Mouse (Mus musculus) heart, adult 2 months (tissue): ENCODE measurements around the gene Lmo7. TPM values are rescaled to one million over a fixed set of nuclear protein-coding genes. Genes with fewer than 3 reads are reported as not detected.

Source experiments
- DNase-seq, 2 experiments: peaks; one replicate each; pipeline ENCODE4 v3.0.0; 2021
- H3K27ac ChIP-seq: fragments of 200-600 bp; 2 replicates; pipeline ENCODE4 v1.8.1; 2022
- H3K27me3 ChIP-seq: fragments of 200-500 bp; 2 replicates; pipeline ENCODE4 v1.6.1; 2012; ENCODE audit warnings: mild to moderate bottlenecking, low read length, inconsistent platforms, mixed read lengths; ENCODE audit not compliant: control insufficient read depth, insufficient read depth
- H3K36me3 ChIP-seq: fragments of 200-500 bp; 2 replicates; pipeline ENCODE4 v1.6.1; 2012; ENCODE audit warnings: low read length, inconsistent platforms; ENCODE audit not compliant: control insufficient read depth, insufficient read depth
- H3K4me1 ChIP-seq: fragments of 200-500 bp; 2 replicates; pipeline ENCODE4 v1.6.1; 2011; ENCODE audit warnings: low read length; ENCODE audit not compliant: control insufficient read depth, insufficient read depth
- H3K4me3 ChIP-seq: fragments of 200-600 bp; 2 replicates; pipeline ENCODE4 v1.8.1; 2022
- H3K79me2 ChIP-seq: fragments of 200-500 bp; replicated peaks from 2 replicates; pipeline ENCODE4 v1.6.1; 2012; ENCODE audit warnings: mild to moderate bottlenecking, inconsistent platforms, low read length, moderate library complexity, mixed read lengths; ENCODE audit not compliant: control insufficient read depth, insufficient read depth
- H3K9ac ChIP-seq: fragments of 200-500 bp; 2 replicates; pipeline ENCODE4 v1.6.1; 2012; ENCODE audit warnings: low read depth, mild to moderate bottlenecking, control low read depth, inconsistent platforms, low read length, mixed read lengths
- CTCF ChIP-seq: fragments of 200-600 bp; IDR thresholded peaks from 2 replicates; pipeline ENCODE4 v1.8.1; 2022; ENCODE audit warnings: antibody characterized with exemption, mild to moderate bottlenecking, moderate library complexity
- EP300 ChIP-seq: fragments of 200-500 bp; IDR thresholded peaks from 2 replicates; pipeline ENCODE4 v1.6.1; 2011; ENCODE audit warnings: low read depth, low read length, control low read depth; ENCODE audit not compliant: insufficient read depth
- POLR2A ChIP-seq: fragments of 200-500 bp; IDR thresholded peaks from 2 replicates; pipeline ENCODE4 v1.6.1; 2011; ENCODE audit warnings: mild to moderate bottlenecking, low read depth, low read length, control low read depth; ENCODE audit not compliant: insufficient read depth
- WGBS: fragments of 180-500 bp; shearing (Covaris S2); methylation state at CpG from one replicate; pipeline ENCODE4 v1.1.7; 2018; 5-methylcytosine and 5-hydroxymethylcytosine counted together
- intact Hi-C: fragments of 180-260 bp; cut with DNase I; formaldehyde crosslinking; loops from one replicate; pipeline ENCODE4 v1.15.1; 2025
- polyA plus RNA-seq: library from polyadenylated mRNA; depleted of rRNA; stranded (reverse); fragments of >200 nt; gene quantifications from 2 replicates; pipeline ENCODE4 v1.2.3, GENCODE M21; 2012
- total RNA-seq, 2 experiments: library from RNA; stranded (reverse); gene quantifications; 2 replicates each; pipeline ENCODE4 v1.2.3; 2021

Gene Lmo7
- total and polyA plus RNA-seq, 3 experiments = 165 to 412 (median 336) TPM

DNA sequence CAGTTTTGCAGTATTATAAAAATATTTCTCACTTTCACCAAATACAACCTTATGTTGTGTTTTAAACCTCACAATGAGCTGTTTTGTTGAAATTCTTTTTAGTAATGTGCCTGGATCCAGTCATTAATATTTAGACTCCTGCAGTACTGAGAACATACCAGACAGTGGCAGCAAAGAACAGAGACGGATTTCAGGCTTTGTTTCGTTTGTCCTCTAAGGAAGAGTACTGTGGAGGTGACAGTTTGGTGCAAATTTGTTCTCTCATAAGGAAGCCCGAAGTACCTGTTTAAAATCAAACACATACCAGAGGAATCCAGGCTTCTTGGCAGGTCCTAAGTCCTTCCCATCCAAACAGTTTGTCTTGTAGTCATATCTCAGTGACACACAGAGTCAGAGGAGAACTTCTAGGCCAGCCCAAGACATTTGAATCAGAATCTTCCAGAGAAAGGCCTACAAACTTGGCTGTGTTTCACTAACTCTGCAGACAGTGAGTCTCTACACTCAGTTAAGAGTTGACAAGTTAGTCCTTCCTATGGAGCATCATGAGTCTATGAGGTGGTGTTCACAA lies 52.3 kb downstream of the Lmo7 start:
- Histone ChIP-seq H3K27ac (no peak overlapping the region; the same call in 1 of the 2 replicates), H3K27me3 (no peaks in the 10 kb centered on the region), H3K4me1 (peaks cover 5% of the 10 kb centered on the region; the same call in 1 of the 2 replicates), H3K79me2 (no peaks in the 10 kb centered on the region; the same call in 1 of the 2 replicates), H3K9ac (peak overlapping the region; percentile 24; the same call in 1 of the 2 replicates), H3K36me3 (no peaks in the 10 kb centered on the region), H3K4me3 (no peak overlapping the region)
- TF ChIP-seq EP300 = peak; percentile 30; the same call in 1 of the 2 replicates
- peak; percentile 95 for TF ChIP-seq CTCF
- no peak for TF ChIP-seq POLR2A
- DNase-seq = peak in 1 of 2 experiments; percentile 6
- intact Hi-C loops = loop anchor here (2.0 to 10.0 kb wide), 5 partner anchors 53 to 730 kb away; no protein-coding TSS in a partner anchor
- 6% methylated on average over 3 of the region's 3 CpGs for WGBS

DNA sequence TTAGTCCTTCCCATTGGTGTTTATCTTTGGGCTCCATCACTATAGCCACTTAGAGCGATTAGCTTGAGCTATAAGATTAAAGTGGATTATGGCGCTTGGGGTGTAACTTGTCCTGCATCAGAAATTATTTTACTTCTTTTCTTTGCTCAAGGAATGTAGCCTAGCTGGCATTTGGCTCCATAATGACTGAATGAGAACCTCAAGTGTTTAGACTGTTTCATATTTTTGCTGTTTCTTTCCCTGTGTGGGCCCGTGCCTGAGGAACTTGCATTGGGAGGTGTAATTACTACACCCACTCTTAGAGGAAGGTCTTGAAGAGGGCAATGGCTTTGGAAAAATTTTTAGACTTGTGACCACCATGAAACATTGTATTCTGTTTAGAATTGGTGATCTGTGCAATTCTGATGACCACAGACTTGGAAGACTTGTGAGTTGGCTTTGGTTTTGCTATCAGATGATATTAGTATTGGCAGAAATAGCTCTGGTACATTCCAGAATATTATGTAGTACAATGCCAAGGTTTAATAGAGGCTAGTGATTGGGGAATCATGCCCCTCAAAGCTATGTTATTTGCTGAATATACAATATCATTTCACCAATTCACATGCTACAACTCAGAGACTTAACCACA lies 54.7 kb downstream of the Lmo7 start:
- no peak overlapping the region for H3K9ac ChIP-seq
- H3K27ac ChIP-seq = no peak overlapping the region
- H3K36me3 ChIP-seq = no peaks in the 10 kb centered on the region
- no peak overlapping the region for H3K4me3 ChIP-seq
- H3K27me3 ChIP-seq = no peaks in the 10 kb centered on the region
- no peak for DNase-seq
- TF ChIP-seq POLR2A (no peak), EP300 (no peak), CTCF (no peak)
- peaks cover 5% of the 10 kb centered on the region; the same call in 1 of the 2 replicates for H3K4me1 ChIP-seq
- 92% methylated on average over 3 of the region's 3 CpGs for WGBS
- intact Hi-C loops = loop anchor here (5.0 to 10.0 kb wide), 4 partner anchors 50 to 728 kb away; no protein-coding TSS in a partner anchor
- H3K79me2 ChIP-seq = no peaks in the 10 kb centered on the region; the same call in 1 of the 2 replicates

DNA sequence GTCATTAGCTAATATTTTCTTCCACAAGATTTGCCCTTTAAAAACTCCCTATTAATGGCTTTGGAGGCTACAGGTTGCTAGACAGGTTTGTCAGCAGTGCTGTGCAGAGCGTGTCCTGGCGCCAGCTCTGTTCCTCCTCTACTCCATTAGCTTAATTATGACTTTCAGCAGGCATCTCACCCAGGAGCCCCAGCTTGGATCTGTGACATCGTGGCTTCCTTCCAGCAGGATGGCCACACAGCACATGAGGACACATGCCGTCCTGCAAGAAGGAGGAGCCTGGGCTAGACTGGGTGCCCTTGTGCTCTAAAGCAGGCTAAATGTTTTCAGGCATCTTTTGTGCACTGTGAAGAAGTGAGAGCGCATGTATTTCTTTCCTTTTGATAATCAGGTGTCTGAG lies 58.1 kb downstream of the Lmo7 start:
- peak; percentile 49 to 69 for DNase-seq
- no peaks in the 10 kb centered on the region for H3K79me2 ChIP-seq
- H3K27me3 ChIP-seq = no peaks in the 10 kb centered on the region
- no peak overlapping the region for H3K9ac ChIP-seq
- H3K27ac ChIP-seq = no peak overlapping the region
- H3K4me1 ChIP-seq = 0 out of 2 replicates have a peak, but pooled peaks cover 1% of the 10 kb centered on the region
- intact Hi-C loops = loop anchor here (10.0 kb wide), 1 partner anchor 47 kb away; no protein-coding TSS in a partner anchor
- 36% methylated on average over 5 of the region's 5 CpGs for WGBS
- no peak overlapping the region for H3K4me3 ChIP-seq
- H3K36me3 ChIP-seq = no peaks in the 10 kb centered on the region
- TF ChIP-seq POLR2A (no peak), EP300 (0 out of 2 replicates have a peak, but pooled peaks have one; percentile 14)

DNA sequence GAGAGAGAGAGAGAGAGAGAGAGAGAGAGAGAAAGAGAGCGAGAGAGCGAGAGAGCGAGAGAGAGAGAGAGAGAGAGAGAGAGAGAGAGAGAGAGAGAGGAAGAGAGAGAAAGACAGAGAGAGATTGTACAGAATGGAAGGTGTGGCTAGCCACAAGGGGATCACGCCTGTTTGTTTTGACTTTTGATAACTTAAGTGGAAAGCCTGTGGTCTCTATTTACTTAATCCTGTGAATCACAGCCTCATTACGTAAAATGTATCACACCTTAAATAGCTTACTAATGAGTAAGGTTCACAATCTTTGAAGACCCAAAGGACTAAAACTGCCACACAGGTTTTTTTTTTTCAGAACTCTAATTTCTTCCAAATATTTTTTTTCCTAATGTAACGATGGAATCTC lies 58.7 kb downstream of the Lmo7 start:
- intact Hi-C loops = loop anchor here (10.0 kb wide), 1 partner anchor 46 kb away; no protein-coding TSS in a partner anchor
- H3K4me3 ChIP-seq = no peak overlapping the region

DNA sequence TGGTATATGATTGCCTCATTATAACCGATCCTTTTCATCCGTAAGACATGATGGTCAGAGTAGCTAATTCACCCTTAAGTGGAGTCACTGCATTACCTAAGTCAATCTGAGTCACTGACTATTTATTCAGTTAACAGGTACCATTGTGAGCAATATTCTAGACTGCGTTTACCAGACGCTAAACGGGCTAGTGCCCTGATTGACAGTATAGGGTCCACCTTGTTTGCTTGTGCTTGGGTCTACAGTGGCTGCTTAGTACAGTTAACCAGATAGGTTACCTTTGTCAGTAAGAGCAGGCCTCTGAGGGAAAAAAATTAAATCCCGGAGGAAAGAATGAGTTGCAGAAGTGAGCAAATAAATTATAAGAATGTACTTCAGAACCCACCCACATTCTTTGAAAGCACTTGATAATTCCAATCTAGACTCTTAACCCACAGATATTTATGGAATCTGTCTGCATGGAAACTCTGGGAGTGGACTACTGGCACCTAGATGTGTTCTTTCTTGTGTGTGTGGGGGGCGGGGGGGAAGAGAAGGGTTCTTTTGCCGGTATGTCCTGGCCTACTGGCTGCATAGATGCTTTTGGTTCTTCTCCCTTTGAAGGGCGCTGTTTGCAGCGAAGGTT lies 64.9 kb downstream of the Lmo7 start:
- no peaks in the 10 kb centered on the region for H3K27me3 ChIP-seq
- H3K36me3 ChIP-seq = no peaks in the 10 kb centered on the region; the same call in 1 of the 2 replicates
- H3K4me1 ChIP-seq = peaks cover 1% of the 10 kb centered on the region; the same call in 1 of the 2 replicates
- H3K27ac ChIP-seq = no peak overlapping the region
- no peak for DNase-seq
- WGBS = 79% methylated on average over 10 of the region's 10 CpGs
- TF ChIP-seq POLR2A (no peak), EP300 (no peak), CTCF (no peak)
- H3K4me3 ChIP-seq = no peak overlapping the region
- no peaks in the 10 kb centered on the region for H3K79me2 ChIP-seq
- H3K9ac ChIP-seq = no peak overlapping the region
- intact Hi-C loops = no loop called here

More for the DNA sequence above, 58.7 kb downstream of the Lmo7 start:
- WGBS = 70% methylated on average over 5 of the region's 6 CpGs
- Histone ChIP-seq H3K4me1 (0 out of 2 replicates have a peak, but pooled peaks cover 1% of the 10 kb centered on the region), H3K27ac (no peak overlapping the region), H3K79me2 (no peaks in the 10 kb centered on the region), H3K9ac (no peak overlapping the region), H3K27me3 (no peaks in the 10 kb centered on the region), H3K36me3 (no peaks in the 10 kb centered on the region)
- no peak for DNase-seq
- TF ChIP-seq POLR2A (no peak), CTCF (no peak), EP300 (no peak)
